Mouse (Mus musculus): ENCODE results near the gene B3gnt4.

Gene B3gnt4

DNA sequence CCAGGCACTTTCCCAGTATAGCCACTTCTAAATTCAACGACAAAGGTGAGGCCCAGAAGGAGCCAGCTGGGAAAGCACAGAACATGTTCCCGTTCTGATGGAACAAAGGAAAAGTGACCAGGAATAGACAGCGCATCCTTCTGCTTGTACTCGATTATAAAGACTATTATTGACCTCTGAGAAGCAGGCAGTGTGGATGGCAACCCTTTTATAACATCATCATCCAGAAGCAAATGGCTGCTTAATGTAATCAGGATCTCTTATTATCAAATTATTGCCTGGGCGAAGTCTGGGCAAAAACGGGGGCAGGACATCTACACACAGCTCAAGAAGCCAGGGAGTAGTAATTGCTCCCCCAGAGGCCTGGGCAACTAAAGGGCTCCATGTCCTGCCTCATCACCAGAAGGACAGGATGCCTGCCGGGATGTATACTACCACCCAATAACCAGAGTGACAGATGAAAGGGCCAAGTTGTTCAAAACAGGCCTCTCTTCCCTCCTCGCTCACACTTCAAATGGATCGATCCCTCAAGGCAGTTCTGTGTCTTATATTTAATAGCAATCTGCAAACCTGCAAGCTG, 15.7 kb downstream of the B3gnt4 start:
- DNase-seq (ENCODE audit: low read depth, low spot score), result no peak

DNA sequence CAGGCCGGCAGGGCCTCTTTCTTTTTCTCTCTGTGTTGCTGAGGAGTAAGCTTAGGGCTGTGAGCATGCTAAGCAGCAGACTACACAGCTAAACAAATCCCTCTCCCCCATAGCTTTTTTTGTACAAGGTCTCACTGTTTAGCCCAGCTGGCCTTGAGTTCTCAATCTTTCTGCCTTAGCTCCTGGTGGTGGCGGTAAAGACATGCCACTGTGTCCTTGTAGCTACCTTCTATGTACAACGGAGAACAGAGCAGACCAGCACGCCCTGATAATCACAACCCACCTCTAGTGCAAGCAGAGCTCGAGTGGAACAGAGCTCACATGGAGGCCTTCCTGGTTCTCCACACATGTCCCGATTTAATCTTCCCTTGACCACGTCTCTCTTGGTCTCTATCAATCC, 18.4 kb downstream of the B3gnt4 start:
- no peak for DNase-seq (ENCODE audit: low read depth, low spot score)

DNA sequence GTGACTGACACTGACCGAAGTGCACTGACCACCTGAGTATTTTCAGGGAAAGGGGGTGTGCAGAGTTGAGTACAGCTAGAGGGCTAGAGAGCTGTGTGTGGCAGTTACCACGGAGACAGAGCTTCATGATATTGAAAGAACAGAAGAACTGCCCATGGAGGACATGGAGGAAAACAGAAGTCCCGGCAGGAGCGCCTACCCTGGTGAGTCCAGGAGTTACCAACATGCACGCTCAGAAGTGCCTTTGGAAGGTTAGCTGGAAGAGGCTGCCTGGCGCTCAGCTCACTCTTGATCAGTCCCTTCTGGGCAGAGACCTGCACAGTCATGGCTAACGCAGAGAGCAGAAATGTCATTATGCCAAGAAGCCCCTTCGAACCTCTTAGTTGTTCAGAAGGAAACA, 19.8 kb downstream of the B3gnt4 start:
- DNase-seq (ENCODE audit: low read depth, low spot score), result no peak

DNA sequence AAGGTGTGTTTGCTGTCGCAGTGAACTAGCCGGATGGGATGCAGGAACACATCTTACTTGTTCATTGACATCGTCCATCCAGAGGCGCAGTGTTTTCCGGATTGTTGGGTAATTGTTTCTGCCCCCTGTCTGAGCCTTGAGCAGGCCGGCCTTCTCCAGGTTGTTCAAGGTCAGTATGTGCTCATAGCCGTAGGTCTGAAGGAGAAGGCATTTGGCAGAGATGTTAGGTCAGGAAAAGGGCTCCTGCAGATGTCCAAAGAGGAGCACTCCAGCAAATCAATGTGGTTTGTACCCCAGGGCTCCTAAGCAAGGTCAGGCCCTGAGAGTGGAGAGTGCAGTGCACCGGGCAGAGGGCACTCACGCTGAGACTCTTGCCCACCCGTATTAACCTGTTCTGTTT, 23.5 kb downstream of the B3gnt4 start:
- no peak for DNase-seq (ENCODE audit: low read depth, low spot score)

DNA sequence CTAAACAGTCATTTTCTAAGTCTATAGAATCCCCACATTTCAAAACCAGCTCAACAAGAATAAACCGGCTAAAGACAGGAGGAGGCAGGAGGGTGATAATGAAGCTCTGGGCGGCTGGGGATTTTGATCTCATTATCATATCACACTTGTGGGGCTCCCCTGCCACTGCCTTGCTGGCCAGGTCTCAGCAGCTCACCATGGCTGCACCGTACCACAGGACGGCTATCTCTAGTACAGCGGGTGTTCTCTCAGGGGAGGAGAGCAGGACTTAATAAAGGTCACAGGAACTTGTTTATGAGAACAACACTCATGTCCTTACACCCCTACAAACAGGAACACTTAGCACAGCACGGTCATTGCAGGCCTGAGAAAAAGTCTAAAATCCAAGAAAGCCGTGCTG, 45.4 kb downstream of the B3gnt4 start:
- no peak for DNase-seq (ENCODE audit: low read depth, low spot score)

DNA sequence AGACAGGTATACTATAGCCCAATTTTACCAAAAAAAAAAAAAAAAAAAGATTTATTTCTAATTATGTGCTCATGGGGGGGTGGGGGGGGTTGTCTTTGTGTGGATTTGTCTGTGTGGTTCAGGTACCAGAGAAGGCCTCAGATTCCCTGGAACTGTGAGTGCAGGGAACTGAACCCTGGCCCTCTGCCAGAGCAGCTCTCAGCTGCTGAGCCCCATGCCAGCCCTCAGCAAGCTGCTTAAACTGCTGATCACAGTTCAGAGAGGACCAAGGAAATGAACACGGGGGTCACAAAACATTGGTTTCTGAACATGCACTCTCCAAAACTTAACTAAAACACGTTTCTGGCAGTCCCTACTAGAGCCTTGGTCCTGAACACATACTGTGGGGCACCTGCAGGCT, 46.2 kb downstream of the B3gnt4 start:
- DNase-seq (ENCODE audit: low read depth, low spot score), result no peak

DNA sequence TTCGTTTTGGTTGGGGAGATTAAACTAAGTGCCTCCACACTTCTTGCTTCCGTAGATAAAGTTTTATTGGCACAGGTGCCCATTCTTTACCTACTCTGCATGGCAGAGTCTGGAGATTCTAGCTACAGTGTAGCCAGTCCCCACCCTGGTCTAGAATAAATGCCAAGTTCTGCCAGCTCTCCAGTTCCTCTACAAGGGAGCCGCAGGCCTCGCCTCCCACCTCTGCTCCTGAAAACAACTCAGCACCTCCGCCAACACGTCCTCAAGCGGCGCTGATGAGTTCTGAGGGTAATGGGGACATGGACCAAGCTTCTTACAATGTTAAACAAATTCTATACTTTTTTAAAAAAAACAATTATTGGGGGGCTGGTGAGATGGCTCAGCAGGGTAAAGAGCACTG, 49.3 kb downstream of the B3gnt4 start:
- no peak for DNase-seq (ENCODE audit: low read depth, low spot score)

DNA sequence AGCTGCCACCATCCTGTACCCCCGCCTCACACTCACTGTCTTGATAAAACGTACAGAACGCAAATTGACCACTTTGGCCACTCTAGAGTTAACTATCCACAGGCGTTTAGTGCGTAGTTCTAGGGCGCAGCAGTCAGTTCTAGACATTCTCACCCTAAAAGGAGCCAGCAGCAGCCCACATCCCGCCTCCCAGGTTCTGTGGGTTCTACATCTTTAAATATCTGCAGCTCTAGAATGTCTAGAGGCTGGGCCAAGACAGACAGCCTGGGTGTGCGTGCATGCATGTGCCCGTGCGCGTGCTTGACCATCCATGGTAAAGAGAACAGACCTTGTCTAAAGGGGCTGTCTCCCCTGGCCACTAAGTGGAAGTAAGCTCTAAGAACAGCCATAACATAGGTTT, 50.9 kb downstream of the B3gnt4 start:
- no peak for DNase-seq (ENCODE audit: low read depth, low spot score)

All from ZHBTc4 (cell line).